Mouse (Mus musculus): ENCODE measurements around the gene Ugcg. TPM values are rescaled to one million over a fixed set of nuclear protein-coding genes. Genes with fewer than 3 reads are reported as not detected.

Ugcg gene
- polyA plus RNA-seq, 1 experiment from 2014 or later = 15.8 TPM

DNA sequence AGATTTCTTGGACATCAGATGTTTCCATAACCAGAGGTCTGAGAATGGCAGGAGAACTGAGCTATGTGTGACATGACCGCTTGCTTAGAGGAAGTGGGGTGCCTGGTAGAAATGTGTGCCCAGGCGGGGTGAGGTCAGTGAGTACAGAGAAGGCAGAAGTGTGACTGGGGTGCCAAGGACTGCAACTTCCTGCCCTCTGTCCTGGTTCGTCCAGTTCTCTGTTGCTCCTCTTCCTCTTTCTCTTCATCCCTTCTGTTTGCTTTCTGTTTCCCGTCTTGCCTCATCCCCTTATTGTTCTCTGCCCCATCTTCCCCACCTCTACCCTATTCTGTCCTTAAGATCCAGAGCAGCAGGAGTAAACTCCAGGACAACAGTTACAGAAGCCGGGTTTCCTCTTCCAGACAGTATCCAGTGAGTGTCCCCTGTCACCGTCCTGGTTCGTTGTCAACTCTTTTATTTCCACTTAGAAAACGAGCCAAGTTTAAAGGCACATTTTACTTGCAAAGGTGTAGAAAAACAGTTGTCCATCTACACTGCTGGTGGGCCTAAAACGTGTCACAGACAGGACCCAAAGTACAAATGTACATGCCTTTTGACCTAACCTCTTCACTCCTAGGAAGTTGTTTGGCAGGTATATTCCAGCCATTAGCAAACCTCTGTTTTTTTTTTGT is 49.7 kb downstream of the Ugcg start:
- Histone ChIP-seq H3K4me1 (ENCODE audit: control insufficient read depth, insufficient read depth, low read length) (0 out of 2 replicates have a peak, but pooled peaks cover 3% of the 10 kb centered on the region), H3K27me3 (ENCODE audit: control insufficient read depth, insufficient read depth, low read length) (no peaks in the 10 kb centered on the region), H3K9me3 (ENCODE audit: control insufficient read depth, low read depth, low read length) (no peaks in the 10 kb centered on the region), H3K27ac (ENCODE audit: low read length) (no peak overlapping the region), H3K9ac (replicated peaks; ENCODE audit: low read depth, low read length) (no peak overlapping the region), H3K4me2 (replicated peaks; ENCODE audit: low read depth, low read length) (no peak overlapping the region), H3K4me3 (ENCODE audit: low read depth, low read length) (no peak overlapping the region), H3K36me3 (ENCODE audit: control insufficient read depth, insufficient read depth, low read length) (no peaks in the 10 kb centered on the region)
- WGBS = 58% methylated on average over 9 of the region's 9 CpGs
- no peak for ATAC-seq (ENCODE audit: insufficient number of reproducible peaks, insufficient read depth, low FRiP score, low read depth)

DNA sequence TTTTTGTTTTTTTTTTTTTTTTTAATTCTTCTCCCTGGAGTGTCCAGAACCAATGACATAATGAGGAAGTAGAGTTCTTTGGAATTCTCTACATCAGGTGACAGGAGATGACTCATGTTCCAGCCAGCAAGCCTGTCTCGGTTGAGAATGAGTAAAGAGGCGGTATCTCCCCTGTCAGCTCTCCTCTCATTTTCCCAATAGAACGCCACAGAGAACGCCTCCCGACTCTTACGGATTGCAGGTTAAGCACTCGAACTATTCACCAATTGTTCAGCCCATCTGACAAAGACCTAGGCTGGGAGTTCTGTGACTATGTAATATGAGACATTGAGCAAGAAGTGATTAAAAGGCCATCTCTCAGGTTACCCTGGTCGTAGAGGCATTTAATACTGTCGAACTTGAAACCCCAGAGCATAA is 50.3 kb downstream of the Ugcg start:
- Histone ChIP-seq H3K9ac (replicated peaks; ENCODE audit: low read depth, low read length) (no peak overlapping the region), H3K4me2 (replicated peaks; ENCODE audit: low read depth, low read length) (no peak overlapping the region), H3K27me3 (ENCODE audit: control insufficient read depth, insufficient read depth, low read length) (no peaks in the 10 kb centered on the region), H3K27ac (ENCODE audit: low read length) (no peak overlapping the region), H3K4me1 (ENCODE audit: control insufficient read depth, insufficient read depth, low read length) (0 out of 2 replicates have a peak, but pooled peaks cover 3% of the 10 kb centered on the region), H3K4me3 (ENCODE audit: low read depth, low read length) (no peak overlapping the region), H3K9me3 (ENCODE audit: control insufficient read depth, low read depth, low read length) (no peaks in the 10 kb centered on the region), H3K36me3 (ENCODE audit: control insufficient read depth, insufficient read depth, low read length) (no peaks in the 10 kb centered on the region)
- 17% methylated on average over 9 of the region's 9 CpGs for WGBS
- no peak for ATAC-seq (ENCODE audit: insufficient number of reproducible peaks, insufficient read depth, low FRiP score, low read depth)

DNA sequence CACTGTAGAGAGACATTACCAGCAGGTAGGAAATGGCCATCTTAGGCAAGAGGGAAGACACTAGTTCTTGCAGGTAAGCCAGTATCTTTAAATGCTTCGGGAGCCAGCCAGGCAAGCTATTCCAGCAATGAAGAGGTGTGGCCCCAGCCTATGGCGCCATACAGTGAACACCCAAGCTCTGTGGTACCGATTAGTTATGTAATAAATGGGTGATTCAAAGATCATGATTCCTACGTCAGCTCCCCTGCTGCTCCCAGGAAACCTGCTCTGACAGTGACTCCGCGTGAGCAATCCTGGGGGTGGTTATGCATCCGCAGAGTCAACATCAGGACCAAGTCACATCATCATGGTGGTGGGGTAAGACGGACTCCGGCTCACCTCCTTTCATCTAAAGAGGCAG is 51.1 kb downstream of the Ugcg start:
- Histone ChIP-seq H3K9me3 (ENCODE audit: control insufficient read depth, low read depth, low read length) (no peaks in the 10 kb centered on the region), H3K27ac (ENCODE audit: low read length) (no peak overlapping the region), H3K4me2 (replicated peaks; ENCODE audit: low read depth, low read length) (no peak overlapping the region), H3K36me3 (ENCODE audit: control insufficient read depth, insufficient read depth, low read length) (no peaks in the 10 kb centered on the region), H3K4me1 (ENCODE audit: control insufficient read depth, insufficient read depth, low read length) (0 out of 2 replicates have a peak, but pooled peaks cover 3% of the 10 kb centered on the region), H3K27me3 (ENCODE audit: control insufficient read depth, insufficient read depth, low read length) (no peaks in the 10 kb centered on the region), H3K9ac (replicated peaks; ENCODE audit: low read depth, low read length) (no peak overlapping the region), H3K4me3 (ENCODE audit: low read depth, low read length) (no peak overlapping the region)
- 92% methylated on average over 9 of the region's 9 CpGs for WGBS
- ATAC-seq (ENCODE audit: insufficient number of reproducible peaks, insufficient read depth, low FRiP score, low read depth) = no peak

DNA sequence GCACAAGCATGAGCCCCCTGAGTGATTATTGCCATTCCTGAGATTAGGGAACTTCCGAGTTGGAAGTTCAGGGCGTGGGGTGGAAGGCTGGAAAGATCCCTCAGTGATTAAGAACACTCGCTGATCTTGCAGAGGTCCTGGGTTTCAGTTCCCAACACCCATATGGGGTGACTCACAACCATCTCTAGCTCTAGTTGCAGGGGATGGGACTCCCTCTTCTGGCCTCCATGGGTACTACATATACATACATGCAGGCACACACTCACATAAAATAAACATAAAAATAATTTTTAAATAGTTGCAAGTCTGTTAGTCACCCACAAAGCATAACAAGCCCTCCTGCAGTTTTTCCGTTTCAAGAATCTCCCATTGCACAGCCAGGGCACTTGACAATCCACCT is 52.0 kb downstream of the Ugcg start:
- Histone ChIP-seq H3K36me3 (ENCODE audit: control insufficient read depth, insufficient read depth, low read length) (no peaks in the 10 kb centered on the region), H3K4me2 (replicated peaks; ENCODE audit: low read depth, low read length) (no peak overlapping the region), H3K27ac (ENCODE audit: low read length) (no peak overlapping the region), H3K9ac (replicated peaks; ENCODE audit: low read depth, low read length) (no peak overlapping the region), H3K4me3 (ENCODE audit: low read depth, low read length) (no peak overlapping the region), H3K27me3 (ENCODE audit: control insufficient read depth, insufficient read depth, low read length) (no peaks in the 10 kb centered on the region), H3K4me1 (ENCODE audit: control insufficient read depth, insufficient read depth, low read length) (0 out of 2 replicates have a peak, but pooled peaks cover 3% of the 10 kb centered on the region), H3K9me3 (ENCODE audit: control insufficient read depth, low read depth, low read length) (no peaks in the 10 kb centered on the region)
- 90% methylated on average over 4 of the region's 4 CpGs for WGBS
- ATAC-seq (ENCODE audit: insufficient number of reproducible peaks, insufficient read depth, low FRiP score, low read depth) = no peak

DNA sequence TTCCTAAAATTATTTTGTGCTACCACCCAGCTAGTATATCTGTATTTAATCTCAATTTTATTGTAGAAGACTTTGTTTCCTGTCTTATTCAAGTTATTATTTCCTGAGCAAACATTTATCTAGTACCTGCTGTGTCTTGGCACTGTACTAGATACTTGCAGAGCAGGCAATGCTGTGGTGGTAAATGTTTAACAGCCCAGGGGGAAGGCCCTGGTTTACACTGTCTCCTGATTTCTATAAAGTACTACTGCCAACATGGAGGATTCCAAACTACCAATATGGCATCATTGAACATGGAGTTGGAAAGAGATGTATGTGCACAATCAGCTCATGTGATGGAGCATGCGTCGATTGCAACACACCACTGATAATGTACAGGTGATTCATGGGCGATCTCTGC is 53.2 kb downstream of the Ugcg start:
- ATAC-seq (ENCODE audit: insufficient number of reproducible peaks, insufficient read depth, low FRiP score, low read depth) = no peak
- Histone ChIP-seq H3K4me1 (ENCODE audit: control insufficient read depth, insufficient read depth, low read length) (0 out of 2 replicates have a peak, but pooled peaks cover 3% of the 10 kb centered on the region), H3K27ac (ENCODE audit: low read length) (no peak overlapping the region), H3K9me3 (ENCODE audit: control insufficient read depth, low read depth, low read length) (no peaks in the 10 kb centered on the region), H3K27me3 (ENCODE audit: control insufficient read depth, insufficient read depth, low read length) (no peaks in the 10 kb centered on the region), H3K4me3 (ENCODE audit: low read depth, low read length) (no peak overlapping the region), H3K9ac (replicated peaks; ENCODE audit: low read depth, low read length) (no peak overlapping the region), H3K4me2 (replicated peaks; ENCODE audit: low read depth, low read length) (no peak overlapping the region), H3K36me3 (ENCODE audit: control insufficient read depth, insufficient read depth, low read length) (no peaks in the 10 kb centered on the region)
- 90% methylated on average over 3 of the region's 3 CpGs for WGBS

DNA sequence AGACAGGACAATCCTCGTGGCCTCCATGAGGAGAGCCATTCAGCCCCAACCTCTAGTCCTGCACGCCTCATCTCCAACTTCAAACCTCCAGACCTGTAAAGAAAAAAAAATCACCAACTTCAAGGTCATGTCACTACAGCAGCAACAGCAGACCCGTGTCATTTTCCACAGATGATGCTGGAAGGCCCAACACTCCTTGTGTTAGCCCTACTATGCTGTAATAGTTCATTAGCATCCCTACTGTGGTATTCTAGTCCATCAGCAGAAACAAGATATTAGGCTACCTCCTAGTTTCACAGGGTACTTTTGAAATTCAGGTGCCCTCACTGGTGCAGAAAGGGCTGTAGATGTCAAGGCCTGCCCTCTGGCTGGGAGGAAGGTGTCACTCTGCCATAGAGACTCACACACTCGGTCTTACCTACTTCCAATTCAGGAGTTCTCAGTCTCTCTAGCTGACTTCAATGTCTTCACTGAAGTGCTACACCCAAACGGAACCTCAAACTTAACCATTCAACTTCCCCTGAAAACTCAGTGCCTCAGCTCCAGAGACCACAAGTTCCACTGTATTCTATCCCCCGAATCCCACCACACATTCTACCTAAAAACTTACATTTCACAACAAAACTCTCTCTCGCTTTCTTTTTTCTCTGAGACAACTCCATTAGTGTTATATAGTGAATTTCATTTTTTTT is 54.9 kb downstream of the Ugcg start:
- Histone ChIP-seq H3K4me2 (replicated peaks; ENCODE audit: low read depth, low read length) (no peak overlapping the region), H3K4me1 (ENCODE audit: control insufficient read depth, insufficient read depth, low read length) (0 out of 2 replicates have a peak, but pooled peaks cover 3% of the 10 kb centered on the region), H3K27ac (ENCODE audit: low read length) (no peak overlapping the region), H3K9me3 (ENCODE audit: control insufficient read depth, low read depth, low read length) (no peaks in the 10 kb centered on the region), H3K36me3 (ENCODE audit: control insufficient read depth, insufficient read depth, low read length) (no peaks in the 10 kb centered on the region), H3K4me3 (ENCODE audit: low read depth, low read length) (no peak overlapping the region), H3K9ac (replicated peaks; ENCODE audit: low read depth, low read length) (no peak overlapping the region), H3K27me3 (ENCODE audit: control insufficient read depth, insufficient read depth, low read length) (no peaks in the 10 kb centered on the region)
- ATAC-seq (ENCODE audit: insufficient number of reproducible peaks, insufficient read depth, low FRiP score, low read depth) = no peak
- WGBS = 79% methylated on average over 7 of the region's 7 CpGs

DNA sequence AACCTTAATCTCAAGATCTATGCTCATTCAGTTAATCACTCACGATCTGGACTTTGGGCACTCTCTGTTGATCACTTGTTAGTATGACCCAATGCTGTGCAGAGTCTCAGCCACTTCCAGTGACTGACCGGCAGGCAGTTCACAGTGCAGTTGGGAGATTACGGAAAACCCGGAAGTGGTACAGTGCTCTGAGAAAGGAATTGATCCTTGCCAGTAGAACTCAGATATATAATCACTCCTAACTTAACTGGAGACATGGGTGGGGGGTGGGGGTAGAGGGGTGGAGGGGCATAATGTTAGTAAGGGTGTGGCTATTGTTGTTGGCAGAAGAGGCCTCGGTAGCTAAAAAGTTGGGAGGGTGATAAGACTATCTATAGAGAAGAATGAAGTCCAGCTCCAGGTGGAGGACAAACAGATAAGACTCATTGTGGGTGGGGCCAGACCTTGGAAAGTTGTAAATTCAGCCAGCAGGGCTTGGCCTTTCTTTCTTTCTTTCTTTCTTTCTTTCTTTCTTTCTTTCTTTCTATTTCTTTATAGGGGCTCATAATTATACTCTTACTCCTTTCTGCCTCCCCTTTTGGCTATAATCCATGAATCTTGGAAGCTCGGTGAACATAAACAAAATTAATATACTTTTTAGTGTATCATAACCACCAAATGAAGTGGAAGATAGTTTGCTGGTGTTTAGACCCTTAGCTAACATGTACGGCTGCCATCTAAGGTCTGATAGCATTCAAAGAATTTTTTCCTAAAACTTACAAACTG is 55.9 kb downstream of the Ugcg start:
- no peaks in the 10 kb centered on the region for H3K27me3 ChIP-seq (ENCODE audit: control insufficient read depth, insufficient read depth, low read length)
- H3K4me2 ChIP-seq (replicated peaks; ENCODE audit: low read depth, low read length) = no peak overlapping the region
- 59% methylated on average over 7 of the region's 7 CpGs for WGBS
- peak; percentile 59; the same call in 1 of the 2 replicates for ATAC-seq (ENCODE audit: insufficient number of reproducible peaks, insufficient read depth, low FRiP score, low read depth)
- 0 out of 2 replicates have a peak, but pooled peaks cover 3% of the 10 kb centered on the region for H3K4me1 ChIP-seq (ENCODE audit: control insufficient read depth, insufficient read depth, low read length)
- H3K9ac ChIP-seq (replicated peaks; ENCODE audit: low read depth, low read length) = no peak overlapping the region
- H3K27ac ChIP-seq (ENCODE audit: low read length) = no peak overlapping the region
- no peak overlapping the region for H3K4me3 ChIP-seq (ENCODE audit: low read depth, low read length)
- H3K36me3 ChIP-seq (ENCODE audit: control insufficient read depth, insufficient read depth, low read length) = no peaks in the 10 kb centered on the region
- H3K9me3 ChIP-seq (ENCODE audit: control insufficient read depth, low read depth, low read length) = no peaks in the 10 kb centered on the region

DNA sequence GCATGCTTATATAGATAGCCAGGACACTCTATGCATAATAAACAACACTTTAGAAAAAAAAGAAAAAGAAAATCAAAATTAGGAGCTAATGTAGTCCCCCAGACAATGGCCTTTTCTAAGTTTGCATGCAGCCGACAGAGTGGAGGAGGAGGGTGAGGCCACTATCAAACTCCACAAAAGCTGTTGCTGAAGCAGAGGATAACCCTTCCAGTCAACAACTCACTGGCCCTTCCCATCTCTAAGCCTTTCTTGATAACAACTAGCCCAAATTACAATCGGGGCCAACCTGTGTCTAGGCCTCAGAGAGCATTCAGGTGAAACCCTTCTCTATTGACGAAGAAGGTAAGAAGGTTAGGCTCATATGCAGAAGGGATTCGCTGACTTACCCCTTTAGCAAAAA is 56.7 kb downstream of the Ugcg start:
- Histone ChIP-seq H3K27me3 (ENCODE audit: control insufficient read depth, insufficient read depth, low read length) (no peaks in the 10 kb centered on the region), H3K4me3 (ENCODE audit: low read depth, low read length) (no peak overlapping the region), H3K36me3 (ENCODE audit: control insufficient read depth, insufficient read depth, low read length) (no peaks in the 10 kb centered on the region), H3K4me2 (replicated peaks; ENCODE audit: low read depth, low read length) (no peak overlapping the region), H3K27ac (ENCODE audit: low read length) (no peak overlapping the region), H3K9ac (replicated peaks; ENCODE audit: low read depth, low read length) (no peak overlapping the region), H3K9me3 (ENCODE audit: control insufficient read depth, low read depth, low read length) (no peaks in the 10 kb centered on the region), H3K4me1 (ENCODE audit: control insufficient read depth, insufficient read depth, low read length) (0 out of 2 replicates have a peak, but pooled peaks cover 3% of the 10 kb centered on the region)
- ATAC-seq (ENCODE audit: insufficient number of reproducible peaks, insufficient read depth, low FRiP score, low read depth) = no peak
- 84% methylated on average over 4 of the region's 4 CpGs for WGBS
